In the genomic region with DNA sequence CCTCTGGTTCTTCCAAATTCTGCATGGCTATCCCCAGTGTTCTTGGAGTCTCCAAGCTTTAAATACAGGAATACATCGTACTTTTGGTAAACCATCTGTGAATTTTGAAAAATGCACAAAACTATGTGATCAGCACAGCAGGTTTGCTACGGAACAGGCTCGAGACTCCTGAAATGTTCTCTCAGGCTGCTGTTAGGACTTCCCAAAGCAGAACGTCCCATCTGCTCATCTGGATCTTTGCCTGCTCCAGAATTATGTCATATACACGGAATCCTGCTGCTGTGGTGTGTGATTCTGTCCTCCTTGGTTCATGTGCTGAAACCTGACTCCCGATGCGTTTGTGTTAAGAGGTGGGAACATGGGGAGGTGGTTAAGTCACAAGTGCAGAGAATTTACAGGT, we compare ENCODE assay signal across 17 mouse cellular contexts. TPM values are rescaled to one million over a fixed set of nuclear protein-coding genes. Genes with fewer than 3 reads are reported as not detected.
A peak's percentile ranks its signal among the peaks of the same experiment; 100 is the strongest.
DNase-seq lines count a peak whose midpoint lies in the region; ATAC-seq and TF ChIP-seq lines count a peak whose summit lies in the region.
"Had no signal": no experiment of that assay in that cellular context is flagged by ENCODE, and none has a peak within 500 bp of the region (broad histone marks: within the 10 kb centered on the region; RNA-seq: fewer than 3 reads in every experiment).

No protein-coding gene starts in this region.

- H3K9me3 ChIP-seq in hindbrain, postnatal 0 days (ENCODE audit: low read length), result no peaks in the 10 kb centered on the region
- H3K9me3 ChIP-seq in hindbrain, embryonic 10.5 days, result no peaks in the 10 kb centered on the region
- H3K9me3 ChIP-seq in lung, embryonic 14.5 days (ENCODE audit: low read depth, low read length), result no peaks in the 10 kb centered on the region
- H3K9me3 ChIP-seq: limb, embryonic 15.5 days; neural tube, embryonic 15.5 days had no signal

- peak; percentile 29 to 39 for DNase-seq in cerebellum, postnatal 10 days
- DNase-seq in cerebellum, adult 18-20 months, result no peak
- DNase-seq in hindbrain, postnatal 0 days (ENCODE audit: low spot score), result peak; percentile 22
- DNase-seq in hindbrain, embryonic 10.5 days (ENCODE audit: low spot score), result no peak
- peak; percentile 49 for DNase-seq in lung, embryonic 14.5 days
- no peak for DNase-seq in lung, adult 2 months
- DNase-seq in heart, postnatal 14 days, result peak; percentile 27 to 56
- no peak for DNase-seq in cerebellum, adult 9-11 months
- DNase-seq: adrenal gland, postnatal 14 days; cerebellum, postnatal 25 days; gastrocnemius, postnatal 25 days; layer of hippocampus, postnatal 36 days had no signal

- no peak overlapping the region for H3K4me3 ChIP-seq in hindbrain, postnatal 0 days (ENCODE audit: low read length)
- no peak overlapping the region for H3K4me3 ChIP-seq in hindbrain, embryonic 10.5 days
- H3K4me3 ChIP-seq in lung, embryonic 14.5 days (ENCODE audit: low read depth, low read length), result no peak overlapping the region
- no peak overlapping the region for H3K4me3 ChIP-seq in lung, adult 2 months (replicated peaks; ENCODE audit: extremely low read depth, low read depth, low read length)
- H3K4me3 ChIP-seq: limb, embryonic 15.5 days; neural tube, embryonic 15.5 days had no signal

- TF ChIP-seq CTCF in hindbrain, postnatal 0 days (IDR thresholded peaks at IDR 0.05; ENCODE audit: low read depth), result no peak
- no peak for TF ChIP-seq CTCF in lung, embryonic 14.5 days (IDR thresholded peaks at IDR 0.05; ENCODE audit: low read depth)
- no peak for TF ChIP-seq CTCF in lung, adult 2 months (IDR thresholded peaks at IDR 0.05; ENCODE audit: insufficient read depth, low read length)

- no peak for TF ChIP-seq POLR2A in lung, adult 2 months (IDR thresholded peaks at IDR 0.05; ENCODE audit: borderline replicate concordance, extremely low read depth, low read depth, low read length)

- H3K27me3 ChIP-seq in hindbrain, postnatal 0 days (ENCODE audit: insufficient read depth, low read length), result no peaks in the 10 kb centered on the region
- no peaks in the 10 kb centered on the region for H3K27me3 ChIP-seq in hindbrain, embryonic 10.5 days (ENCODE audit: insufficient read depth, poor library complexity, severe bottlenecking)
- no peaks in the 10 kb centered on the region for H3K27me3 ChIP-seq in lung, embryonic 14.5 days (ENCODE audit: insufficient read depth, low read length)
- H3K27me3 ChIP-seq: limb, embryonic 15.5 days; neural tube, embryonic 15.5 days had no signal

- H3K4me1 ChIP-seq in hindbrain, postnatal 0 days (ENCODE audit: insufficient read depth, low read length), result peaks cover 5% of the 10 kb centered on the region
- peaks cover 10% of the 10 kb centered on the region; the same call in 1 of the 2 replicates for H3K4me1 ChIP-seq in hindbrain, embryonic 10.5 days (replicated peaks)
- H3K4me1 ChIP-seq in lung, embryonic 14.5 days (ENCODE audit: insufficient read depth), result 0 out of 2 replicates have a peak, but pooled peaks cover 4% of the 10 kb centered on the region
- no peaks in the 10 kb centered on the region for H3K4me1 ChIP-seq in lung, adult 2 months (ENCODE audit: control insufficient read depth, insufficient read depth, low read length)

- no peak overlapping the region for H3K27ac ChIP-seq in hindbrain, postnatal 0 days
- no peak overlapping the region for H3K27ac ChIP-seq in hindbrain, embryonic 10.5 days
- no peak overlapping the region for H3K27ac ChIP-seq in lung, embryonic 14.5 days (ENCODE audit: low read depth)
- H3K27ac ChIP-seq: limb, embryonic 15.5 days; neural tube, embryonic 15.5 days had no signal

- no peak overlapping the region for H3K4me2 ChIP-seq in hindbrain, postnatal 0 days (ENCODE audit: low read depth, low read length)
- no peak overlapping the region for H3K4me2 ChIP-seq in lung, embryonic 14.5 days
- H3K4me2 ChIP-seq: limb, embryonic 15.5 days; neural tube, embryonic 15.5 days had no signal

- H3K9ac ChIP-seq in hindbrain, postnatal 0 days (replicated peaks; ENCODE audit: low read length), result no peak overlapping the region
- no peak overlapping the region for H3K9ac ChIP-seq in lung, embryonic 14.5 days
- H3K9ac ChIP-seq: limb, embryonic 15.5 days; neural tube, embryonic 15.5 days had no signal

- intact Hi-C loops in heart, postnatal 14 days (cut with DNase I), result no loop called here

- 73% methylated on average over 7 of the region's 7 CpGs for WGBS in hindbrain, postnatal 0 days
- 83% methylated on average over 7 of the region's 7 CpGs for WGBS in hindbrain, embryonic 10.5 days
- WGBS in lung, embryonic 14.5 days, result 48% methylated on average over 7 of the region's 7 CpGs
- WGBS in lung, adult 2 months, result 58% methylated on average over 7 of the region's 7 CpGs

- no peak for ATAC-seq in hindbrain, postnatal 0 days
- no peak for ATAC-seq in lung, embryonic 14.5 days (ENCODE audit: insufficient read depth)
- ATAC-seq: inflammation-experienced regulatory T-cells, adult 6 months had no signal

- H3K36me3 ChIP-seq in hindbrain, postnatal 0 days (ENCODE audit: insufficient read depth, low read length), result no peaks in the 10 kb centered on the region
- H3K36me3 ChIP-seq in hindbrain, embryonic 10.5 days, result no peaks in the 10 kb centered on the region
- H3K36me3 ChIP-seq in lung, embryonic 14.5 days (ENCODE audit: insufficient read depth), result no peaks in the 10 kb centered on the region
- H3K36me3 ChIP-seq: limb, embryonic 15.5 days; neural tube, embryonic 15.5 days had no signal

RNA-seq across cellular contexts. Expression of a gene that starts 1.1 kb away (rescaled TPM):
- 6.9 and 8.3 TPM in 2 replicates for total RNA-seq in hindbrain, postnatal 0 days (2014; rRNA removed)
- polyA plus RNA-seq in hindbrain, postnatal 0 days (2015; fragmentation: Nextera tagmentation; extraction: Ambion mirVana), result 4.1 and 4.5 TPM in 2 replicates
- 25.8 and 26.7 TPM in 2 replicates for polyA plus RNA-seq in hindbrain, embryonic 10.5 days (2016; fragmentation: Nextera tagmentation; extraction: Ambion mirVana)
- polyA plus RNA-seq in lung, embryonic 14.5 days (2014; fragmentation: Nextera tagmentation; extraction: Ambion mirVana), result 74.0 and 77.5 TPM in 2 replicates
- 13.5 and 16.0 TPM in 2 replicates for polyA plus RNA-seq in lung, adult 2 months (2012; rRNA removed)
- 10 to 100 TPM; 21.8 to 28.1 TPM for total RNA-seq in heart, postnatal 14 days (2021)
- polyA plus RNA-seq: inflammation-experienced regulatory T-cells, adult 6 months had no signal

RNA-seq across cellular contexts. Expression of a gene that starts 50.8 kb away (rescaled TPM):
- total RNA-seq in hindbrain, postnatal 0 days (2014; rRNA removed), result 0.18 and 0.42 TPM in 2 replicates
- 0.56 and 0.89 TPM in 2 replicates for polyA plus RNA-seq in hindbrain, postnatal 0 days (2015; fragmentation: Nextera tagmentation; extraction: Ambion mirVana)
- polyA plus RNA-seq in hindbrain, embryonic 10.5 days (2016; fragmentation: Nextera tagmentation; extraction: Ambion mirVana), result 0.14 TPM in 1 of 2 replicates, not detected in the other
- not detected in 2 replicates for polyA plus RNA-seq in lung, embryonic 14.5 days (2014; fragmentation: Nextera tagmentation; extraction: Ambion mirVana)
- not detected in 2 replicates for polyA plus RNA-seq in lung, adult 2 months (2012; rRNA removed)
- not detected for total RNA-seq in heart, postnatal 14 days (2021)
- total RNA-seq: adrenal gland, postnatal 14 days; gastrocnemius, postnatal 25 days; hematopoietic stem cell, adult 5-6 weeks had no signal
- polyA plus RNA-seq: limb, embryonic 15.5 days; urinary bladder, adult 2 months had no signal

RNA-seq across cellular contexts. Expression of a gene that starts 52.9 kb away (rescaled TPM):
- 16.6 and 18.5 TPM in 2 replicates for total RNA-seq in hindbrain, postnatal 0 days (2014; rRNA removed)
- 18.5 and 19.4 TPM in 2 replicates for polyA plus RNA-seq in hindbrain, postnatal 0 days (2015; fragmentation: Nextera tagmentation; extraction: Ambion mirVana)
- 24.3 and 28.1 TPM in 2 replicates for polyA plus RNA-seq in hindbrain, embryonic 10.5 days (2016; fragmentation: Nextera tagmentation; extraction: Ambion mirVana)
- 30.7 and 35.9 TPM in 2 replicates for polyA plus RNA-seq in lung, embryonic 14.5 days (2014; fragmentation: Nextera tagmentation; extraction: Ambion mirVana)
- polyA plus RNA-seq in lung, adult 2 months (2012; rRNA removed), result 5.5 and 8.6 TPM in 2 replicates
- total RNA-seq in heart, postnatal 14 days (2021), result 10 to 100 TPM; 13.9 to 18.4 TPM

Comparison
In these comparisons a context has a peak if more than half of its experiments do, and no peak if none do; other contexts are left out.
1. DNase-seq: peak in cerebellum, postnatal 10 days (2 of 2), hindbrain, postnatal 0 days (single experiment), lung, embryonic 14.5 days (single experiment) and heart, postnatal 14 days (2 of 2); none in cerebellum, adult 18-20 months (0 of 2), hindbrain, embryonic 10.5 days (single experiment), lung, adult 2 months (single experiment) and cerebellum, adult 9-11 months (single experiment).